Mouse (Mus musculus) CD4-positive, CD25-positive, alpha-beta regulatory T cell, adult 4 months (primary cell): ENCODE data around the gene Asb4. TPM values are rescaled to one million over a fixed set of nuclear protein-coding genes. Genes with fewer than 3 reads are reported as not detected.

Experiments
- ATAC-seq: one replicate; pipeline ENCODE4 v1.8.0; 2017
- polyA plus RNA-seq, 2 experiments: library from polyadenylated mRNA; unstranded; fragments of 100-300 nt; shearing (Covaris generic); gene quantifications; one replicate each; pipeline ENCODE4 v1.2.1; 2017

Gene Asb4
- polyA plus RNA-seq, 2 experiments from 2014 or later, result 0.40 TPM; not detected in 1

DNA sequence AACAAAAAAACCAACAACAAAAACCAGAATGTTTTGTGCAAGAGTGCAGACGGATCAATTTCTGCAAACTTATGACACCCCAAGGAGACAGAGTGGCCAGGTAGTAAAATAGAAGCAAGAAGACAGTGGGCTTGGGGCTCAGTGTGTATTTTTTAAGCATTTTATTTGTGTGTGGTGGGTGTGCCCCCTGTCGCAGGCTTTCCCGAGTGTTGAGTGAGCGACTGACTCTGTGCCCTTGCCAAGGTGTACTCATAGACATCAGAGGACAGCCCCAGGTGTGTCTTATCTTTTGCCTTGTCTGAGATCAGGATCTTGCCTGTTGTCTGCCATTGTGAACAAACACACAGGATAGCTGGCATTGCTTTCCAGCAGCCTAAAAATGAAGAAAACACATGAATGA is 63.8 kb downstream of the Asb4 start:
- ATAC-seq, result no peak

GRCm38 (mm10) chr6:5447546-5447945 is 64.4 kb downstream of the Asb4 start:
- no peak for ATAC-seq

GRCm38 (mm10) chr6:5448396-5448795 is 65.2 kb downstream of the Asb4 start:
- ATAC-seq, result no peak

GRCm38 (mm10) chr6:5449878-5450277 is 66.7 kb downstream of the Asb4 start:
- no peak for ATAC-seq

DNA sequence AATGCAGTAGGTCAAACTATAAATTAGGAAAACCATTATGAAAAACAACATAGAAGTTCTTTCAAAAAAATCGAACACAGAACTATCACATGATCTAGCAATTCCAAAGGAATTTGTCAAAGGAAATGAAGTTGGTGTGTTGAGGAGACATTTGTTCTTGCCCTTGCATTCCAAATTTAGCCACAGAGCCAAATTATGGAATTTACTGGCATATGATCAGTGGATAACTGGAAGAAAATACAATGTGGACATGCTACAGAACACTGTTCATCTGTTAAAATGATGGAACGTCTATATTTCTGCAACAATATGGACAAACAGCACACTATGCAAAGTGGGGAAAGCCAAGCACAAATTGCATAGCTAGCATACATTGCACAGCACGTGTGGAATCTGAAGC is 72.7 kb downstream of the Asb4 start:
- no peak for ATAC-seq

DNA sequence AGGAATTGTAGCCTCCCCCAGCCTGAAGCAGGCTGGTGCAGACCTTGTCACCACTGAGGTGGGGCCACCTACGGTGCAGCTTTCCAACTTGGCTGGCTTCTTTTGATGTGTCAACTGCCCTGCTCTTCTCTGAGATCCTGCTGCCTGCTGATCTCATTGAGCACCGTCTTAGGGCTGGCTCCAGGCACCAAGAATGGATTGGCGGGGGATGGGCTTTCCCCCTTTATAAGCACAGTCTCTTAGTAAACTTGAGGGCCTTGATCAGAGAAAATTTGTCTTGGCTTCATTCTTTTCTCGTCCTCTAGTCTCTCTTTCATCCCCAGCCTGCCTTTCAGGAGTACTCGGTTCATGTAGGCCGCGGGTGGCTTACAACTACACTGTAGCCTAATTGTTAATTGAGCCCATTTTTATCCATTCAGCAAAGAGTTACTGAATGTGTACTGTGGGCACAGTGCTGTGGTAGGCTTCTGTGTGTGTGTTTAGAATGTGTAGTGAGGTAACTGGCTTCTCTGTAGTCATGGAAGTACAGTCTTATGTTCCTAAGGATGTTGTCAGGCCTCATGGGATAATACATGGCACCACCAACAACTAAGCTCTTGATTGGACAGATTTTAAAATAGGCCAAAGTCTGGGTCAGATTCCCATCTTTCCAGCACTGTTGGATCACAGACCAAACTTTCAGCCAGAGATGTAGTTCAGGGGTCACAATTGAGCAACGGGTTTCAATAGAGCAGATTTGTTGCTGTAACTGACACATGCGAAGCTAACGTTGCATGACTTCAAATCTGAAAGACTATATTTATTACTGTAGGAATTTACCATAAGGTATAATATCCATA is 87.5 kb downstream of the Asb4 start:
- no peak for ATAC-seq

DNA sequence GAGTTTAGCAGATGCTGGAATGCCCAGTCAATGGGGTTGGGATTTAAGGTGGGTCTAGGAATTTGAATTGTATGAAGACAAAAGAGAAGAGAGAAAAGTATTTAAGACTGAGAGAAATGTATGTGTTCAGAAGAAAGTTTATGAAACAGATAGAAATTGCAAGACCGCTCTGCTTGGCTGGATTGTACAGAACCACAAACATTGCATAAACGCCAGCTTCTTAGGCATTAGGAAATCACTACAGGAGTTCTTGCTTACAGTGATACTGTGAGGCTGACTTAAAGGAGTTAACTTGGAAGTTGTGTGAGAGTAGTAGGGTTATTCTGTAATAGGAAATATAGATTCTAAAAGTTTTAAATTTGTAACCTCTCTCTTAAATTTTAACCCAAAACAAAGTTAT is 89.5 kb downstream of the Asb4 start:
- no peak for ATAC-seq

DNA sequence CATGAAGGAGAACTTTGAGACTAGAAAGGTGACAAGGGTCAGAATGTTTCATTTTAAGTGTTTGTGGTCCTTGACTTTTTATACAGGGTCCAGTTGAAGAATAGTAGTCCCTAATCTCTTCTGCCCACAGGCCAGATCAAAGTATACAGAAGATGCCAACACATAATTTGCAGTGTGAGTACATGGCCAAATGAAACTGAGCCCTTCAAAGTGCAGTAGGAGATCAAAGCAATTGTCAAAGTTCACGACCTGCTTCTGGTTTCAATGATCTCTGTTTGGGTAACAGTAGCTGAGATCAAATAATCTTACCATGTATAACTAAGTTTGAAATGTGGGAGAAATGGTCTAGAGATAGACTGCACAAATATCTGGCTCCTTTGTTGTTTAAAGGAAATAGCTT is 90.8 kb downstream of the Asb4 start:
- no peak for ATAC-seq

DNA sequence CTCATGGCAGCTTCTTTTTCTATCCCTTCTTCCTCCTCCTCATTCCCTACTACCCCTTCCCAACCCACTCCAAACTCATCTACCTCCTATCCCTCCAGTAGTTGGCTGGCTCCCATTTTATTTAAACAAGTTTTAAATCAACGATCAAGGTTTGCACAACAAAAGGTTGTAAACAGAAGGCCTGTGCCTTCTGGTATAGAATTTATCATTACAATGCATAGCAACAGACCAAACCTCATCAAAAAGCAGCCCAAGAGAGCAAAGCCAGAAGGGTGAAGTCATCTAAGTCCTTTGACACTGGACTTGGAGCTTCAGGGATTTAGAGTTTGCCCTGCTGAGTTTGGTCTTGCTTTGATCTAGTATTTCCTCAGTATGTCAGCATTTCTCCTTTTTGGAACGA is 97.9 kb downstream of the Asb4 start:
- ATAC-seq, result no peak

GRCm38 (mm10) chr6:5482270-5482783 is 99.1 kb downstream of the Asb4 start:
- ATAC-seq, result no peak

Other genes starting within 250 kb of the Asb4 start
- not detected for gene Pon1, start 189.4 kb upstream of the Asb4 start, polyA plus RNA-seq
- gene Pon3, start 127.1 kb upstream of the Asb4 start, polyA plus RNA-seq, result 10 to 100 TPM; 21.5 to 23.3 TPM
- gene Pon2, start 84.9 kb upstream of the Asb4 start, polyA plus RNA-seq, result 10 to 100 TPM; 48.6 to 50.8 TPM
- gene Pdk4, start 112.9 kb downstream of the Asb4 start, polyA plus RNA-seq, result not detected